Mouse (Mus musculus): Measurements from ENCODE around the gene Sema4b. TPM values are rescaled to one million over a fixed set of nuclear protein-coding genes. Genes with fewer than 3 reads are reported as not detected.

Sema4b gene
- total RNA-seq, 1 experiment, result 50.1 TPM

GRCm38 (mm10) chr7:80220237-80220797 is 33.7 kb downstream of the Sema4b start:
- no peak for DNase-seq (ENCODE audit: low read depth, low spot score)
- in situ Hi-C loops (cut with MboI; ENCODE audit: low sequenced_read_pairs in 2 of 2, unreplicated experiment in 2 of 2), result no loop called here
- Histone ChIP-seq H3K4me1 (ENCODE audit: control insufficient read depth in 2 of 2, insufficient read depth in 2 of 2, low read length in 2 of 2, poor library complexity in 1 of 2) (peaks cover 4 to 19% of the 10 kb centered on the region in 2 experiments; a peak in 2 of 4 replicates), H3K36me3 (ENCODE audit: control insufficient read depth, insufficient read depth, low read length, poor library complexity, severe bottlenecking) (peaks cover 75% of the 10 kb centered on the region), H3K27ac (ENCODE audit: insufficient read depth, low read depth, low read length, poor library complexity, severe bottlenecking) (peak overlapping the region; percentile 75), H3K4me3 (ENCODE audit: insufficient read depth in 1 of 2, low read depth in 1 of 2, low read length in 2 of 2, poor library complexity in 1 of 2, severe bottlenecking in 1 of 2) (peak overlapping the region in 1 of 2 experiments; percentile 11; a peak in 1 of 4 replicates), H3K9me3 (ENCODE audit: control insufficient read depth, insufficient read depth, low read depth, low read length) (no peaks in the 10 kb centered on the region), H3K9ac (ENCODE audit: insufficient read depth, low read depth, low read length, poor library complexity, severe bottlenecking) (no peak overlapping the region)
- TF ChIP-seq CHD2 (IDR thresholded peaks at IDR 0.05; ENCODE audit: low read depth, low read length) (no peak), MAFK (IDR thresholded peaks at IDR 0.05; ENCODE audit: insufficient read depth, low read depth, low read length) (no peak), HCFC1 (IDR thresholded peaks at IDR 0.05; ENCODE audit: borderline replicate concordance, insufficient read depth, low read length) (no peak), ZC3H11A (IDR thresholded peaks at IDR 0.05; ENCODE audit: borderline replicate concordance, low read depth, low read length) (no peak), ZNF384 (IDR thresholded peaks at IDR 0.05; ENCODE audit: low read depth, low read length) (no peak)

- TF ChIP-seq CHD2 (IDR thresholded peaks at IDR 0.05; ENCODE audit: low read depth, low read length), result no peak
- no peak for TF ChIP-seq HCFC1 (IDR thresholded peaks at IDR 0.05; ENCODE audit: borderline replicate concordance, insufficient read depth, low read length)
- peak; percentile 85 for TF ChIP-seq MAFK (IDR thresholded peaks at IDR 0.05; ENCODE audit: insufficient read depth, low read depth, low read length)
- no peak for TF ChIP-seq ZNF384 (IDR thresholded peaks at IDR 0.05; ENCODE audit: low read depth, low read length)
- TF ChIP-seq ZC3H11A (IDR thresholded peaks at IDR 0.05; ENCODE audit: borderline replicate concordance, low read depth, low read length), result no peak
- H3K4me3 ChIP-seq (ENCODE audit: insufficient read depth in 1 of 2, low read depth in 1 of 2, low read length in 2 of 2, poor library complexity in 1 of 2, severe bottlenecking in 1 of 2), result no peak overlapping the region
- in situ Hi-C loops (cut with MboI; ENCODE audit: low sequenced_read_pairs in 2 of 2, unreplicated experiment in 2 of 2), result no loop called here
- DNase-seq (ENCODE audit: low read depth, low spot score), result no peak
- no peak overlapping the region for H3K9ac ChIP-seq (ENCODE audit: insufficient read depth, low read depth, low read length, poor library complexity, severe bottlenecking)
- H3K4me1 ChIP-seq (ENCODE audit: control insufficient read depth in 2 of 2, insufficient read depth in 2 of 2, low read length in 2 of 2, poor library complexity in 1 of 2), result peaks cover 2 to 15% of the 10 kb centered on the region in 2 experiments; a peak in 2 of 4 replicates
- peaks cover 74% of the 10 kb centered on the region for H3K36me3 ChIP-seq (ENCODE audit: control insufficient read depth, insufficient read depth, low read length, poor library complexity, severe bottlenecking)
- peak overlapping the region; percentile 75 for H3K27ac ChIP-seq (ENCODE audit: insufficient read depth, low read depth, low read length, poor library complexity, severe bottlenecking)
- H3K9me3 ChIP-seq (ENCODE audit: control insufficient read depth, insufficient read depth, low read depth, low read length), result no peaks in the 10 kb centered on the region
Observed at GRCm38 (mm10) chr7:80221179-80221750, 34.6 kb downstream of the Sema4b start.

GRCm38 (mm10) chr7:80227065-80227464 is 40.4 kb downstream of the Sema4b start:
- Histone ChIP-seq H3K36me3 (ENCODE audit: control insufficient read depth, insufficient read depth, low read length, poor library complexity, severe bottlenecking) (peaks cover 54% of the 10 kb centered on the region), H3K9me3 (ENCODE audit: control insufficient read depth, insufficient read depth, low read depth, low read length) (no peaks in the 10 kb centered on the region), H3K4me1 (ENCODE audit: control insufficient read depth in 2 of 2, insufficient read depth in 2 of 2, low read length in 2 of 2, poor library complexity in 1 of 2) (peaks cover 0 to 8% of the 10 kb centered on the region in 2 experiments; a peak in 3 of 4 replicates), H3K27ac (ENCODE audit: insufficient read depth, low read depth, low read length, poor library complexity, severe bottlenecking) (no peak overlapping the region), H3K9ac (ENCODE audit: insufficient read depth, low read depth, low read length, poor library complexity, severe bottlenecking) (no peak overlapping the region), H3K4me3 (ENCODE audit: insufficient read depth in 1 of 2, low read depth in 1 of 2, low read length in 2 of 2, poor library complexity in 1 of 2, severe bottlenecking in 1 of 2) (no peak overlapping the region)
- DNase-seq (ENCODE audit: low read depth, low spot score), result no peak
- in situ Hi-C loops (cut with MboI; ENCODE audit: low sequenced_read_pairs in 2 of 2, unreplicated experiment in 2 of 2), result no loop called here
- no peak for TF ChIP-seq ZNF384 (IDR thresholded peaks at IDR 0.05; ENCODE audit: low read depth, low read length)
- TF ChIP-seq ZC3H11A (IDR thresholded peaks at IDR 0.05; ENCODE audit: borderline replicate concordance, low read depth, low read length), result no peak
- no peak for TF ChIP-seq MAFK (IDR thresholded peaks at IDR 0.05; ENCODE audit: insufficient read depth, low read depth, low read length)
- no peak for TF ChIP-seq HCFC1 (IDR thresholded peaks at IDR 0.05; ENCODE audit: borderline replicate concordance, insufficient read depth, low read length)
- TF ChIP-seq CHD2 (IDR thresholded peaks at IDR 0.05; ENCODE audit: low read depth, low read length), result no peak

- peaks cover 29% of the 10 kb centered on the region for H3K36me3 ChIP-seq (ENCODE audit: control insufficient read depth, insufficient read depth, low read length, poor library complexity, severe bottlenecking)
- H3K4me3 ChIP-seq (ENCODE audit: insufficient read depth in 1 of 2, low read depth in 1 of 2, low read length in 2 of 2, poor library complexity in 1 of 2, severe bottlenecking in 1 of 2), result no peak overlapping the region
- H3K4me1 ChIP-seq (ENCODE audit: control insufficient read depth in 2 of 2, insufficient read depth in 2 of 2, low read length in 2 of 2, poor library complexity in 1 of 2), result peaks cover 0 to 7% of the 10 kb centered on the region in 2 experiments
- no peak for DNase-seq (ENCODE audit: low read depth, low spot score)
- H3K27ac ChIP-seq (ENCODE audit: insufficient read depth, low read depth, low read length, poor library complexity, severe bottlenecking), result no peak overlapping the region
- no peaks in the 10 kb centered on the region for H3K9me3 ChIP-seq (ENCODE audit: control insufficient read depth, insufficient read depth, low read depth, low read length)
- in situ Hi-C loops (cut with MboI; ENCODE audit: low sequenced_read_pairs in 2 of 2, unreplicated experiment in 2 of 2), result no loop called here
- H3K9ac ChIP-seq (ENCODE audit: insufficient read depth, low read depth, low read length, poor library complexity, severe bottlenecking), result no peak overlapping the region
- TF ChIP-seq CHD2 (IDR thresholded peaks at IDR 0.05; ENCODE audit: low read depth, low read length) (no peak), HCFC1 (IDR thresholded peaks at IDR 0.05; ENCODE audit: borderline replicate concordance, insufficient read depth, low read length) (no peak), ZNF384 (IDR thresholded peaks at IDR 0.05; ENCODE audit: low read depth, low read length) (no peak), MAFK (IDR thresholded peaks at IDR 0.05; ENCODE audit: insufficient read depth, low read depth, low read length) (no peak), ZC3H11A (IDR thresholded peaks at IDR 0.05; ENCODE audit: borderline replicate concordance, low read depth, low read length) (no peak)
Observed at GRCm38 (mm10) chr7:80230196-80230595, 43.6 kb downstream of the Sema4b start.
